Mouse (Mus musculus) myocyte (in vitro differentiated cells): Measurements from ENCODE around the gene Fam189a1. TPM values are rescaled to one million over a fixed set of nuclear protein-coding genes. Genes with fewer than 3 reads are reported as not detected.

Experiments used
- H3K27me3 ChIP-seq: one replicate; pipeline ENCODE4 v1.6.1; 2011; ENCODE audit not compliant: control insufficient read depth, insufficient read depth, insufficient read length
- H3K36me3 ChIP-seq: one replicate; pipeline ENCODE4 v1.6.1; 2011; ENCODE audit not compliant: control insufficient read depth, insufficient read depth
- H3K4me2 ChIP-seq: one replicate; pipeline ENCODE4 v1.6.1; 2011; ENCODE audit warnings: low read depth, control low read depth
- H3K4me3 ChIP-seq: one replicate; pipeline ENCODE4 v1.5.1; 2011; ENCODE audit warnings: mild to moderate bottlenecking, control low read depth, moderate library complexity
- H3K79me2 ChIP-seq: one replicate; pipeline ENCODE4 v1.6.1; 2011; ENCODE audit not compliant: control insufficient read depth, insufficient read depth
- H3ac ChIP-seq: one replicate; pipeline ENCODE4 v1.6.1; 2011; ENCODE audit not compliant: control insufficient read depth, insufficient read length
- CEBPB ChIP-seq: IDR thresholded peaks from 2 replicates; pipeline ENCODE4 v1.6.1; 2011; ENCODE audit warnings: mild to moderate bottlenecking, moderate library complexity; ENCODE audit not compliant: poor library complexity, insufficient read depth, severe bottlenecking
- E2F4 ChIP-seq: IDR thresholded peaks from one replicate; pipeline ENCODE4 v1.6.1; 2011; ENCODE audit warnings: mild to moderate bottlenecking, control low read depth, moderate library complexity; ENCODE audit not compliant: insufficient read depth
- MAX ChIP-seq: IDR thresholded peaks from one replicate; pipeline ENCODE4 v1.6.1; 2011; ENCODE audit warnings: low read depth, mild to moderate bottlenecking, control low read depth
- MYOD1 ChIP-seq, 3 experiments: IDR thresholded peaks; one replicate each; pipeline ENCODE4 v1.6.1; 2011; ENCODE audit warnings: control low read depth in 2 of 3, low read depth in 2 of 3, mild to moderate bottlenecking in 2 of 3, moderate library complexity in 1 of 3; ENCODE audit not compliant: insufficient read length in 2 of 3, control insufficient read depth in 1 of 3
- MYOG ChIP-seq, 3 experiments: IDR thresholded peaks; one replicate each; pipeline ENCODE4 v1.6.1; 2011; ENCODE audit warnings: control low read depth in 2 of 3, low read depth in 2 of 3, mild to moderate bottlenecking in 2 of 3; ENCODE audit not compliant: insufficient read length in 2 of 3, control insufficient read depth in 1 of 3, insufficient read depth in 1 of 3
- POLR2A ChIP-seq: IDR thresholded peaks from one replicate; pipeline ENCODE4 v1.6.1; 2011; ENCODE audit warnings: low read depth, mild to moderate bottlenecking, control low read depth, moderate library complexity; ENCODE audit not compliant: insufficient read length
- POLR2AphosphoS2 ChIP-seq: IDR thresholded peaks from one replicate; pipeline ENCODE4 v1.6.1; 2011; ENCODE audit warnings: low read depth, control low read depth; ENCODE audit not compliant: insufficient read length
- REST ChIP-seq: IDR thresholded peaks from one replicate; pipeline ENCODE4 v1.6.1; 2011; ENCODE audit warnings: mild to moderate bottlenecking, control low read depth, moderate library complexity; ENCODE audit not compliant: insufficient read depth, insufficient read length
- SRF ChIP-seq: IDR thresholded peaks from one replicate; pipeline ENCODE4 v1.6.1; 2011; ENCODE audit warnings: low read depth; ENCODE audit not compliant: control insufficient read depth, insufficient read length
- TCF12 ChIP-seq: IDR thresholded peaks from one replicate; pipeline ENCODE4 v1.6.1; 2011; ENCODE audit warnings: mild to moderate bottlenecking, control low read depth; ENCODE audit not compliant: poor library complexity, insufficient read depth, severe bottlenecking
- TCF3 ChIP-seq: IDR thresholded peaks from one replicate; pipeline ENCODE4 v1.6.1; 2011; ENCODE audit warnings: low read depth, control low read depth; ENCODE audit not compliant: insufficient read length
- USF1 ChIP-seq: IDR thresholded peaks from one replicate; pipeline ENCODE4 v1.6.1; 2011; ENCODE audit warnings: low read depth, mild to moderate bottlenecking, control low read depth, moderate library complexity
- polyA plus RNA-seq: library from polyadenylated mRNA; unstranded; fragments of >200 nt; fragmentation: generic; extraction: Trizol; gene quantifications from one replicate; pipeline ENCODE4 v1.2.1, GENCODE M21; 2012; ENCODE audit warnings: missing spikeins

Gene Fam189a1
- polyA plus RNA-seq, 1 experiment: 0.38 TPM

DNA sequence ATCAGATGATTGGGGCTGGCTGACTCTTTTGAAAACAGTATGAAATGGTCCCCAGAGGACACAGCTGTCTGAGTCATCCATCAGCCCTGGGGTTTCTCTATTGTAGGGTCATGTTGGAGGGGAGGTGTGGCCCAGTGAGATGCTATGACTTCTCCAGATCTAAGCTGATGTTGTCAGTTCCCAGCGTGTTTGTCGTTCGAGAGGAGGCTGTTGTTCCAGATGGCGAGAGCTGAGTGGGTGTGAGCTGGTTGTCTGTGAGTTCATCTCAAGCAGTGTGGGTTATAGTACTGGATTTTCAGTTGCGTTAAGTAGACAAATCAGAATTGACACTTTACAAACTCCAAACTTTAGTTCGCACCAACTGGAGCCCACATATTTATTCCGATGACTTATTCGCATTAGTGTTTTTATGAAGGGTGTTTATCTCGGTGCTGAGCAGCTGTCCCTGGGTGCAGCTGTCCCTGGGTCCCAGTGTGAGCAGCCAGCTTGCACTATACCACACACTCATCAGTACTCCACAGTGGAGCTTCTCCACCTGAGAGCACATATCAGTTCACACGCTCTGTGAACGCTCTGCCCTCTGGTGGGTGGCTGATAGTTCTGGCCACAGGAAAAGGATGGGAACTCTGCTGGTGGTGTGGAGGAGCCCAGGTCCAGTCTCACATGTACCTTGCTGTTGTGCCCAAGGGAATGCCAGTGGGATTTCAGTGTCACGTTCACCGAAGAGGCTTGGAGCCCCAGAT is 446.7 kb downstream of the Fam189a1 start:
- Histone ChIP-seq H3ac (no peak overlapping the region), H3K4me2 (no peak overlapping the region), H3K27me3 (no peaks in the 10 kb centered on the region), H3K79me2 (no peaks in the 10 kb centered on the region), H3K4me3 (no peak overlapping the region), H3K36me3 (no peaks in the 10 kb centered on the region)
- TF ChIP-seq POLR2A (no peak), E2F4 (no peak), POLR2AphosphoS2 (no peak), MYOG (IDR thresholded peaks at IDR 0.05; ENCODE audit: control insufficient read depth in 1 of 3, insufficient read depth in 1 of 3, insufficient read length in 2 of 3, low read depth in 2 of 3) (peak in 1 of 3 experiments; percentile 41), MYOD1 (IDR thresholded peaks at IDR 0.05; ENCODE audit: control insufficient read depth in 1 of 3, insufficient read length in 2 of 3, low read depth in 2 of 3) (peak in 1 of 3 experiments; percentile 15), CEBPB (no peak), REST (no peak)

DNA sequence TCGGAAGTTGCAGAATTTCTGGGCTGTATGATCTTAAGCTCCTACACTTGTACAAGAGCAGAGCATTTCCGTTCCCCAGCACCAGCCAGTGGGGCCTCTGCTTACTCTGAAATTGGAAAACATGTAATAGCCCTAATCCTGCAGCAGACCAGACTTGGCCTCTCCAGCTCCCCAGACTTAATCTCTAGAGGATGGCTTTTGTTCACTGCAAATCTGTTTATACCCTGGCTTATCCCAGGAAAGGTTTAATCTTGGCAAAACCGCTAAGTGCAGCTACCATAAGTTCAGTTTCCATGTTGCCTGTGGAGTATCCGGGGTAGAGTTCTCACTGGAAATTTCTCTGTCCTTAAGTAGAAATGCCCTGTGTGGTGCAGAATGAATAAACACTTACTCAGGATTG is 448.2 kb downstream of the Fam189a1 start:
- Histone ChIP-seq H3K36me3 (no peaks in the 10 kb centered on the region), H3K4me2 (no peak overlapping the region), H3K4me3 (no peak overlapping the region), H3ac (no peak overlapping the region), H3K27me3 (no peaks in the 10 kb centered on the region), H3K79me2 (no peaks in the 10 kb centered on the region)
- no peak for TF ChIP-seq REST
- no peak for TF ChIP-seq MYOG (IDR thresholded peaks at IDR 0.05; ENCODE audit: control insufficient read depth in 1 of 3, insufficient read depth in 1 of 3, insufficient read length in 2 of 3, low read depth in 2 of 3)
- no peak for TF ChIP-seq MYOD1 (IDR thresholded peaks at IDR 0.05; ENCODE audit: control insufficient read depth in 1 of 3, insufficient read length in 2 of 3, low read depth in 2 of 3)
- no peak for TF ChIP-seq CEBPB
- no peak for TF ChIP-seq TCF12
- TF ChIP-seq POLR2AphosphoS2: no peak
- no peak for TF ChIP-seq TCF3
- no peak for TF ChIP-seq POLR2A
- no peak for TF ChIP-seq SRF
- TF ChIP-seq MAX: no peak
- TF ChIP-seq USF1: no peak
- no peak for TF ChIP-seq E2F4
